Mouse (Mus musculus) megakaryocyte-erythroid progenitor cell, adult 5-6 weeks (primary cell): Measurements from ENCODE around the gene Gm2030. TPM values are rescaled to one million over a fixed set of nuclear protein-coding genes. Genes with fewer than 3 reads are reported as not detected.
"Not testable (repeated sequence)": the region's sequence is repeated elsewhere in the genome, so short reads cannot be mapped to it uniquely, and the experiment has no call there.

Experiments
- ATAC-seq: replicated peaks from 2 replicates; pipeline ENCODE4 v1.8.0; 2016; ENCODE audit warnings: mild to moderate bottlenecking, inconsistent platforms; ENCODE audit not compliant: severe bottlenecking, poor library complexity, low FRiP score, low TSS enrichment
- total RNA-seq, 2 experiments: library from RNA; stranded (forward) in 1 of 2; stranded (reverse) in 1 of 2; fragments of 200-1000, 215-1000 nt in 1 of 2; fragments of >200 nt in 1 of 2; fragmentation: Nextera tagmentation in 1 of 2; gene quantifications; 2 replicates each; pipeline ENCODE4 v1.2.3; 2014 to 2017

Gm2030 gene
- not detected in 2 replicates for total RNA-seq (2014; fragmentation: Nextera tagmentation)
- not detected in 2 replicates for total RNA-seq (2017)

GRCm38 (mm10) chrX:26309944-26310343 is at the start of gene Gm2030:
TSS of gene Gm2030 (minus strand) at chrX:26310044.
- ATAC-seq, result not testable (repeated sequence)

Other genes starting within 250 kb of the Gm2030 start
- not detected in 2 replicates for gene Gm2012, start 78.7 kb downstream of the Gm2030 start, total RNA-seq (2014; fragmentation: Nextera tagmentation)
- not detected in 2 replicates for gene Gm2012, start 78.7 kb downstream of the Gm2030 start, total RNA-seq (2017)
- not detected in 2 replicates for gene Slx, start 235.5 kb upstream of the Gm2030 start, total RNA-seq (2014; fragmentation: Nextera tagmentation)
- gene Slx, start 235.5 kb upstream of the Gm2030 start, total RNA-seq (2017), result not detected in 2 replicates